Mouse (Mus musculus): Measurements from ENCODE around the gene Man2c1. TPM values are rescaled to one million over a fixed set of nuclear protein-coding genes. Genes with fewer than 3 reads are reported as not detected.

Man2c1 gene
- polyA plus RNA-seq, 1 experiment from 2014 or later = 65.0 TPM

DNA sequence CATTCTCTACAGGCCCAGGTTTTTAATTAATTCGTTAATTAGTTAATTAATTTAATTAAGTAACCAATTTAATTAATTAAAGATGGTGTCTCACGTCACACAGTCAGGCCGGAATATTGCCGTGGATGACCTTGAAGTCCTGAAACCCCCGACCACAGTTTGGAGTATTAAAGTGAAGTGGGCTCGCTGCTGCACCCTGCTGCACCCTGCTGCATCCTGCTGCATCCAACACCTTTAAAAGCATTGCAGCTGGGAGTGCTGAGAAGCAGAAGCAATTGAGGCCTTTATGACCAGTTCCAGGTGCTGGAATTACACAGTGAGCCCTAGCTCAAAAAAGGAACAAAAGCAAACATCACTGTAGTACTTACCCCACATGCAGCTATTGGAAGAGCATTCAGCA is 21.8 kb downstream of the Man2c1 start:
- Histone ChIP-seq H3K4me3 (ENCODE audit: low read length) (no peak overlapping the region), H3K4me1 (replicated peaks; ENCODE audit: control insufficient read depth, insufficient read depth, low read length) (peaks cover 1% of the 10 kb centered on the region; the same call in 1 of the 2 replicates), H3K36me3 (ENCODE audit: control insufficient read depth, insufficient read depth, low read length) (peaks cover 4% of the 10 kb centered on the region), H3K27ac (ENCODE audit: low read length) (no peak overlapping the region), H3K27me3 (ENCODE audit: control insufficient read depth, insufficient read depth, low read depth, low read length) (no peaks in the 10 kb centered on the region), H3K9ac (ENCODE audit: low read length) (no peak overlapping the region), H3K9me3 (ENCODE audit: control insufficient read depth, low read length) (no peaks in the 10 kb centered on the region), H3K4me2 (ENCODE audit: low read depth, low read length) (no peak overlapping the region)
- ATAC-seq (ENCODE audit: low read depth) = no peak
- 47% methylated on average over 6 of the region's 6 CpGs for WGBS

DNA sequence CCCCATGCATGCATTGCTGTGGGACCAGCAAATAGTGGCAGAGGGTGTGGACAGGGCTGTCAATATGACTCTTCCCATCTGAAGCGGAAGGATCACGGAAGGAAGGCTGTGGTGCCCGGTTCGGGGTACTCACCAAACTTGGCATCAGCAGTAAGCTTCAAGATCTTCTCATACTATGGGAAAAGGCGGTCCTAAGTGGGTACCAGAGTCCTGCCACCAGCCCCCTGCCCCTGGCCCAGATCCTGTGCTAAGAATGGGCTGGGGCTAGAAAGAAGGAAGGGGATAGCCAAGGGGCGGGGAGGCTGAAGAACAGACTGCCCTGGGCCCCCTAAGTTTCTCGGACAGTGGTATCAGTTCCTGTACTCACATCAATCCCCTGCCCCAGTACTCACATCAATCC is 25.9 kb downstream of the Man2c1 start:
- Histone ChIP-seq H3K4me2 (ENCODE audit: low read depth, low read length) (no peak overlapping the region), H3K27ac (ENCODE audit: low read length) (no peak overlapping the region), H3K9me3 (ENCODE audit: control insufficient read depth, low read length) (no peaks in the 10 kb centered on the region), H3K27me3 (ENCODE audit: control insufficient read depth, insufficient read depth, low read depth, low read length) (no peaks in the 10 kb centered on the region), H3K36me3 (ENCODE audit: control insufficient read depth, insufficient read depth, low read length) (peaks cover 4% of the 10 kb centered on the region), H3K4me1 (replicated peaks; ENCODE audit: control insufficient read depth, insufficient read depth, low read length) (peaks cover 3% of the 10 kb centered on the region; the same call in 1 of the 2 replicates), H3K4me3 (ENCODE audit: low read length) (no peak overlapping the region), H3K9ac (ENCODE audit: low read length) (no peak overlapping the region)
- no peak for ATAC-seq (ENCODE audit: low read depth)
- whole genome bisulfite sequencing = 91% methylated on average over 7 of the region's 7 CpGs

GRCm38 (mm10) chr9:57156823-57157222 is 26.3 kb downstream of the Man2c1 start:
- no peak for ATAC-seq (ENCODE audit: low read depth)
- no peaks in the 10 kb centered on the region for H3K9me3 ChIP-seq (ENCODE audit: control insufficient read depth, low read length)
- no peak overlapping the region for H3K4me2 ChIP-seq (ENCODE audit: low read depth, low read length)
- H3K27ac ChIP-seq (ENCODE audit: low read length) = no peak overlapping the region
- whole genome bisulfite sequencing = 82% methylated on average over 8 of the region's 8 CpGs
- peaks cover 4% of the 10 kb centered on the region for H3K36me3 ChIP-seq (ENCODE audit: control insufficient read depth, insufficient read depth, low read length)
- H3K4me1 ChIP-seq (replicated peaks; ENCODE audit: control insufficient read depth, insufficient read depth, low read length) = peaks cover 3% of the 10 kb centered on the region; the same call in 1 of the 2 replicates
- no peaks in the 10 kb centered on the region for H3K27me3 ChIP-seq (ENCODE audit: control insufficient read depth, insufficient read depth, low read depth, low read length)
- no peak overlapping the region for H3K4me3 ChIP-seq (ENCODE audit: low read length)
- H3K9ac ChIP-seq (ENCODE audit: low read length) = no peak overlapping the region

DNA sequence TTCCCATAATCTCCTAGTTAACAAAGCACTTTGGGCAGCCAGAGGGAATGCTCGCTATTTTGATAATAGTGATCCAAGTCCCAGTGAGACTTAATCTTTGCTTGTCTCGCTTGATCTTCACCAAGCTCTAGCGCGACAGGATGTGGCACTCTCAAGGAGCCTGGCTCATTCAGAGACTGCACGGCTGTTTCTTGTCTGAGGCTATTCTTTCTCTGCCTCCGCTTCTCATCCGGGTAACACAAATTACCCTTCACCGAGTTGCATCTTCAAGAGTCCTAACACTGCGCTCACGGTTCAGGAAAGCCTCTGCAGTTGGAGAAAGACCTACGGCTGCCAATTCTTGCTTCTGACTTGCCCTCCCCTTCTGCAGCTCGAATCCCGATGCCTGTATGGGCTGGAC is 27.0 kb downstream of the Man2c1 start:
- Histone ChIP-seq H3K36me3 (ENCODE audit: control insufficient read depth, insufficient read depth, low read length) (peaks cover 4% of the 10 kb centered on the region), H3K4me2 (ENCODE audit: low read depth, low read length) (peak overlapping the region; percentile 67), H3K4me3 (ENCODE audit: low read length) (peak overlapping the region; percentile 80), H3K27me3 (ENCODE audit: control insufficient read depth, insufficient read depth, low read depth, low read length) (no peaks in the 10 kb centered on the region), H3K9ac (ENCODE audit: low read length) (peak overlapping the region; percentile 78), H3K27ac (ENCODE audit: low read length) (no peak overlapping the region), H3K9me3 (ENCODE audit: control insufficient read depth, low read length) (no peaks in the 10 kb centered on the region), H3K4me1 (replicated peaks; ENCODE audit: control insufficient read depth, insufficient read depth, low read length) (peaks cover 3% of the 10 kb centered on the region; the same call in 1 of the 2 replicates)
- 28% methylated on average over 13 of the region's 13 CpGs for WGBS
- ATAC-seq (ENCODE audit: low read depth) = no peak

DNA sequence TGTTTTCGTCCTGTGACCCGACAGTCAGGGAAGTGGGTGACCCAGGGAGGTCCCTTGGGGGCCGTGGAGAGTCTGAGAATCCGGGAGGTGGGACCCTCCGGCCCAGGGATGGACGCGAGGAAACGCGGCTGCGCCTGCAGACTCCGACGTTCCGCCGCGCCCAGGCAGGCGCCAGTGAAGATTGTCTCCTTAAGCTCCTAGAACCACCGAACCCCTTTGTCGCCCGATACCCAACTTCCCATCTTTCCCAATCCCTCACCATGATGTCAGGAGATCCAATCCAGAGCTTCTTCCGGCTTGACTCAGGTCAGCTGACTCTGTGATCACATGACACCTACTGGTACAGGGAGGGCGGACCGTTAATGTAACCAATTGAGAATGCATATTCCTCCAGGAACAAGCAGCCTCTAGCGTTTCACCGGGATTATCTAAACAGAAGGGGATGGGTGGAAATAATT is 27.6 kb downstream of the Man2c1 start, which contains the start of gene Commd4:
Gene Commd4 (minus strand): TSS at position 319 of the 458 bp plus-strand sequence.
- Histone ChIP-seq H3K4me2 (ENCODE audit: low read depth, low read length) (peak within 1 kb of the TSS; percentile 67), H3K36me3 (ENCODE audit: control insufficient read depth, insufficient read depth, low read length) (peaks cover 4% of the 10 kb centered on the region), H3K4me1 (replicated peaks; ENCODE audit: control insufficient read depth, insufficient read depth, low read length) (peaks cover 3% of the 10 kb centered on the region; the same call in 1 of the 2 replicates), H3K27me3 (ENCODE audit: control insufficient read depth, insufficient read depth, low read depth, low read length) (no peaks in the 10 kb centered on the region), H3K27ac (ENCODE audit: low read length) (no peak within 1 kb of the TSS), H3K9ac (ENCODE audit: low read length) (peak within 1 kb of the TSS; percentile 78), H3K9me3 (ENCODE audit: control insufficient read depth, low read length) (no peaks in the 10 kb centered on the region), H3K4me3 (ENCODE audit: low read length) (peak within 1 kb of the TSS; percentile 80)
- 1% methylated on average over 24 of the region's 24 CpGs for WGBS
- ATAC-seq (ENCODE audit: low read depth) = peak; percentile 93

DNA sequence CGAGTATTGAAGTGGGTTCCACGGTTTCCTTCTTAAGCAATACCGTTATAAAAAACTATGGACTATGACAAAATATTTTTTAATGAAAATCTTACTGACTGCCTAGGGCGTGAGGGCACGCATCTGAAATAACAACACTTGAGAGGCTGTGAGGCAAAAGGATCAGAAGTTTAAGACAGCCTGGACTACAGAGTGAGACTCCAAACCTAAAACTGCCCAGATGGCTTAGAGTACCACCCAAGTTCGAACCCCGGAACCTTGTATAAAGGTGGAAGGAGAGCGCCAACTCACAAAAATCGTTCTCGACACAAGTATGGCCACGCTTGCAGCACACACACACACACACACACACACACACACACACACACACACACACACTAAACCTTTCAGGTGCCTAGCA is 28.0 kb downstream of the Man2c1 start:
- peak; percentile 42 for ATAC-seq (ENCODE audit: low read depth)
- Histone ChIP-seq H3K9me3 (ENCODE audit: control insufficient read depth, low read length) (no peaks in the 10 kb centered on the region), H3K36me3 (ENCODE audit: control insufficient read depth, insufficient read depth, low read length) (peaks cover 4% of the 10 kb centered on the region), H3K27me3 (ENCODE audit: control insufficient read depth, insufficient read depth, low read depth, low read length) (no peaks in the 10 kb centered on the region), H3K4me2 (ENCODE audit: low read depth, low read length) (peak overlapping the region; percentile 67), H3K4me1 (replicated peaks; ENCODE audit: control insufficient read depth, insufficient read depth, low read length) (peaks cover 3% of the 10 kb centered on the region; the same call in 1 of the 2 replicates), H3K9ac (ENCODE audit: low read length) (peak overlapping the region; percentile 59), H3K27ac (ENCODE audit: low read length) (no peak overlapping the region), H3K4me3 (ENCODE audit: low read length) (peak overlapping the region; percentile 80)
- 29% methylated on average over 11 of the region's 11 CpGs for WGBS

DNA sequence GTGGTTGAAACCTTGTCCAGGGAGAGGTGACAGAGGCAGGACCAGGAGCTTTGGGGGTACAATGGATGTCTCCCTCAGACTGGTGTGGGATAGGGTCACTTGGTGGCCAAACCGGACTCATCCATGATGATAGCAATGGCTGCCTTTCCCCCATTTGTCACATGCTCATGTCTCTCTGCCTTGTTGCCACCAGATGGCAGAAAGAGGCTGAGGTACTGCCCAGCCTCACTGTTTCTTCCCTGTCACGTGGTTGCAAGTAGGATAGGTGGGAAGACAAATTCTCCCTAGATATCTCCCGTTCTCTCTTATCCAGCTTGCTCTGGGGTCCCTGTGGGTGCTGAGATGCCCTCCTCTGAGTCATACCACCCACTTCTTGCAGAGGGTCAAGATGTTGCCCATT is 32.0 kb downstream of the Man2c1 start:
- H3K36me3 ChIP-seq (ENCODE audit: control insufficient read depth, insufficient read depth, low read length) = no peaks in the 10 kb centered on the region
- H3K27ac ChIP-seq (ENCODE audit: low read length) = no peak overlapping the region
- no peak overlapping the region for H3K4me2 ChIP-seq (ENCODE audit: low read depth, low read length)
- peaks cover 2% of the 10 kb centered on the region; the same call in 1 of the 2 replicates for H3K4me1 ChIP-seq (replicated peaks; ENCODE audit: control insufficient read depth, insufficient read depth, low read length)
- no peaks in the 10 kb centered on the region for H3K9me3 ChIP-seq (ENCODE audit: control insufficient read depth, low read length)
- H3K9ac ChIP-seq (ENCODE audit: low read length) = no peak overlapping the region
- ATAC-seq (ENCODE audit: low read depth) = no peak
- H3K27me3 ChIP-seq (ENCODE audit: control insufficient read depth, insufficient read depth, low read depth, low read length) = no peaks in the 10 kb centered on the region
- 9% methylated on average over 3 of the region's 3 CpGs for WGBS
- no peak overlapping the region for H3K4me3 ChIP-seq (ENCODE audit: low read length)

DNA sequence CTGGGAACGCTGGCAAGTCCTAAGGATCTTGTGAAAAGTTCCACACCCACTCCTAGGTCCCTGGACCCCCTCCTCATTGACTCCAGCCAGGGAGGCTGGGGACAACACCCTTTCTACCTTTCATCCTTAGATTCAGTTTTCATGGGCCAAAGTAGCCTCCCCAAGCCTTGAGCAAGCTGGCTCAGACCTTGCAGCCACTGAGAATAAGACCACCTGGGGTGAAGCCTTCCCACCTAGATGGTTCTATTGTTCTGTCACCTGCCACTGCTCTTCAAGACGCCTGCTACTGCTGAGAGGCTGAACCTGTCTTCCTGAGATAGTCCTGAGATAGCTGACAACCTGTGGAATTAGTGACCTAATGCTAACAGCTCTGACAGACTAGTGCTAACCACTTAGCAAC is 32.6 kb downstream of the Man2c1 start:
- H3K27me3 ChIP-seq (ENCODE audit: control insufficient read depth, insufficient read depth, low read depth, low read length) = no peaks in the 10 kb centered on the region
- H3K9ac ChIP-seq (ENCODE audit: low read length) = no peak overlapping the region
- no peaks in the 10 kb centered on the region for H3K9me3 ChIP-seq (ENCODE audit: control insufficient read depth, low read length)
- 22% methylated on average over 2 of the region's 2 CpGs for WGBS
- no peaks in the 10 kb centered on the region for H3K4me1 ChIP-seq (replicated peaks; ENCODE audit: control insufficient read depth, insufficient read depth, low read length)
- H3K4me2 ChIP-seq (ENCODE audit: low read depth, low read length) = no peak overlapping the region
- no peak overlapping the region for H3K27ac ChIP-seq (ENCODE audit: low read length)
- H3K36me3 ChIP-seq (ENCODE audit: control insufficient read depth, insufficient read depth, low read length) = no peaks in the 10 kb centered on the region
- ATAC-seq (ENCODE audit: low read depth) = no peak
- H3K4me3 ChIP-seq (ENCODE audit: low read length) = no peak overlapping the region

DNA sequence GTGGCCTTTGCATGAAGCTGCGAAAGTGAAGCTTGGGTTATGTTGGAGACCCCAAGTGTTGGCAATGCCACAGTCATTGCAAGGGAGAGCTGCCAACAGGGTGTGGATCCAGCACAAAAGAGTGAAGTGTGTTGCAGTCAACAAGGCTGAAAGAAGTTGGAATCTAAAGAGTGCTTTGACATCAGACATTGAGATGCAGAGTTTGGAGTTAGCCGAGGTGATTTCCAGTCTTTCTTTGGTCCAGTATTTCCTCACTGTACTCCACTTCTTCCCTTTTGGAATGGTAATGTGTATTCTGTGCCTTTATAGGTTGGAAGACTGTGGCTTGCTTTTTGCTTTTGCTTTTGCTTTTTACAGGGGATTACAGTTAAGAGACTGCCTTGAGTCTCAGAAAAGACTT is 35.7 kb downstream of the Man2c1 start:
- WGBS = 91% methylated on average over 2 of the region's 2 CpGs
- H3K27me3 ChIP-seq (ENCODE audit: control insufficient read depth, insufficient read depth, low read depth, low read length) = no peaks in the 10 kb centered on the region
- H3K9me3 ChIP-seq (ENCODE audit: control insufficient read depth, low read length) = no peaks in the 10 kb centered on the region
- H3K4me2 ChIP-seq (ENCODE audit: low read depth, low read length) = no peak overlapping the region
- H3K4me1 ChIP-seq (replicated peaks; ENCODE audit: control insufficient read depth, insufficient read depth, low read length) = no peaks in the 10 kb centered on the region
- H3K9ac ChIP-seq (ENCODE audit: low read length) = no peak overlapping the region
- H3K27ac ChIP-seq (ENCODE audit: low read length) = no peak overlapping the region
- H3K36me3 ChIP-seq (ENCODE audit: control insufficient read depth, insufficient read depth, low read length) = no peaks in the 10 kb centered on the region
- ATAC-seq (ENCODE audit: low read depth) = no peak
- H3K4me3 ChIP-seq (ENCODE audit: low read length) = no peak overlapping the region

GRCm38 (mm10) chr9:57168411-57168810 is 37.9 kb downstream of the Man2c1 start:
- Histone ChIP-seq H3K9me3 (ENCODE audit: control insufficient read depth, low read length) (no peaks in the 10 kb centered on the region), H3K9ac (ENCODE audit: low read length) (no peak overlapping the region), H3K4me2 (ENCODE audit: low read depth, low read length) (no peak overlapping the region), H3K36me3 (ENCODE audit: control insufficient read depth, insufficient read depth, low read length) (no peaks in the 10 kb centered on the region), H3K27me3 (ENCODE audit: control insufficient read depth, insufficient read depth, low read depth, low read length) (no peaks in the 10 kb centered on the region), H3K4me3 (ENCODE audit: low read length) (no peak overlapping the region), H3K27ac (ENCODE audit: low read length) (no peak overlapping the region), H3K4me1 (replicated peaks; ENCODE audit: control insufficient read depth, insufficient read depth, low read length) (no peaks in the 10 kb centered on the region)
- WGBS = 81% methylated on average over 5 of the region's 5 CpGs
- ATAC-seq (ENCODE audit: low read depth) = no peak
